Mouse (Mus musculus) gastrocnemius, postnatal 36 days (tissue): ENCODE data around the gene Zfp131. TPM values are rescaled to one million over a fixed set of nuclear protein-coding genes. Genes with fewer than 3 reads are reported as not detected.

ENCODE experiments used
- total RNA-seq, 2 experiments: library from RNA; stranded (reverse); gene quantifications; 2 replicates each; pipeline ENCODE4 v1.2.3; 2021

Gene Zfp131
- total RNA-seq, 2 experiments from 2014 or later, result 19.1 to 19.2 TPM

Other genes with a start within 250 kb of the Zfp131 start
- under 1 TPM; 0.20 to 0.22 TPM for gene Ccl28, start 167.1 kb downstream of the Zfp131 start, total RNA-seq
- gene Hmgcs1, start 100.5 kb downstream of the Zfp131 start, total RNA-seq, result 10 to 100 TPM; 25.6 to 28.7 TPM
- gene Nim1k, start 35.0 kb downstream of the Zfp131 start, total RNA-seq, result 1 to 10 TPM in 1 of 2 experiments, under 1 TPM in 1; 0.76 to 1.3 TPM
- not detected for gene AF067063, start 39.3 kb upstream of the Zfp131 start, total RNA-seq
- gene D13Ertd608e, start 45.1 kb upstream of the Zfp131 start, total RNA-seq, result not detected
- not detected for gene Tcstv1, start 103.9 kb upstream of the Zfp131 start, total RNA-seq
- not detected for gene Gm21761, start 138.4 kb upstream of the Zfp131 start, total RNA-seq
- not detected for gene B020031M17Rik, start 159.9 kb upstream of the Zfp131 start, total RNA-seq
- not detected for gene Gm36079, start 236.1 kb upstream of the Zfp131 start, total RNA-seq